Mouse (Mus musculus) kidney, adult 2 months (tissue): ENCODE results near the gene Litaf. TPM values are rescaled to one million over a fixed set of nuclear protein-coding genes. Genes with fewer than 3 reads are reported as not detected.
"Not testable (repeated sequence)": the region's sequence is repeated elsewhere in the genome, so short reads cannot be mapped to it uniquely, and the experiment has no call there.

Experiments
- DNase-seq: peaks from one replicate; pipeline ENCODE4 v3.0.0; 2021
- H3K27ac ChIP-seq: fragments of 200-500 bp; 2 replicates; pipeline ENCODE4 v1.5.1; 2012; ENCODE audit warnings: low read depth, low read length, control low read depth, inconsistent platforms; ENCODE audit not compliant: insufficient read depth
- H3K27me3 ChIP-seq: fragments of 200-500 bp; replicated peaks from 2 replicates; pipeline ENCODE4 v1.6.1; 2012; ENCODE audit warnings: mild to moderate bottlenecking, moderate library complexity, low read length, inconsistent platforms; ENCODE audit not compliant: control insufficient read depth, insufficient read depth
- H3K36me3 ChIP-seq: fragments of 200-500 bp; 2 replicates; pipeline ENCODE4 v1.6.1; 2012; ENCODE audit warnings: mild to moderate bottlenecking, moderate library complexity, low read length, inconsistent platforms; ENCODE audit not compliant: control insufficient read depth, insufficient read depth
- H3K4me1 ChIP-seq: fragments of 200-500 bp; 2 replicates; pipeline ENCODE4 v1.6.1; 2011; ENCODE audit warnings: low read length; ENCODE audit not compliant: control insufficient read depth, insufficient read depth
- H3K4me3 ChIP-seq: fragments of 200-500 bp; 2 replicates; pipeline ENCODE4 v1.5.1; 2011; ENCODE audit warnings: mild to moderate bottlenecking, low read depth, low read length, control low read depth; ENCODE audit not compliant: insufficient read depth
- CTCF ChIP-seq: fragments of 200-500 bp; conservative IDR thresholded peaks from 2 replicates; pipeline ENCODE4 v1.5.1; 2011; ENCODE audit warnings: low read depth, mild to moderate bottlenecking, control low read depth, low read length, moderate library complexity, mixed read lengths; ENCODE audit not compliant: insufficient read depth, insufficient read length
- POLR2A ChIP-seq: fragments of 200-500 bp; IDR thresholded peaks from one replicate; pipeline ENCODE4 v1.6.1; 2011; ENCODE audit warnings: low read depth, low read length, control low read depth
- WGBS: fragments of 180-500 bp; shearing (Covaris S2); methylation state at CpG from one replicate; pipeline ENCODE4 v1.1.7; 2018; 5-methylcytosine and 5-hydroxymethylcytosine counted together
- polyA plus RNA-seq: library from polyadenylated mRNA; depleted of rRNA; stranded (reverse); fragments of >200 nt; gene quantifications from 2 replicates; pipeline ENCODE4 v1.2.3, GENCODE M21; 2012

Litaf gene
- polyA plus RNA-seq, 1 experiment = 125 TPM

DNA sequence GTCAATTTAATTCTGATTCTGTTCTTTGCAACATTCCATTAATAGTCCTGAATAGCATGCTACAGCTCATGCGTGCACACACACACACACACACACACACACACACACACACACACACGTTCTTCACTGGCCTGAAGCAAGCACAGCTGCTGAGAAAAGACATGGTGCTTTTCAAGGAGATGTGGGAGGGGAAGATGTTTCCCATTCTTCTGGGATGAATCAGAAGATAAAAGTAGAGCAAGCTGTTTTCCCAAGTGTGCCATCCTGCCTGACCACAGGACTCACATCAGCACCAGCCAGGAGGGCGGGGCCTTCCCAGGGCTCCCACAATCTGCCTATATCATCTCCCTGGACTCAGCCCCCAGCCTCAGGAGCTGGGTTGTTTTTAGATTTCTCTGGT lies 41.1 kb downstream of the Litaf start:
- 74% methylated on average over 3 of the region's 3 CpGs for WGBS
- Histone ChIP-seq H3K27ac (no peak overlapping the region), H3K27me3 (no peaks in the 10 kb centered on the region), H3K4me3 (no peak overlapping the region), H3K4me1 (no peaks in the 10 kb centered on the region), H3K36me3 (no peaks in the 10 kb centered on the region)
- DNase-seq = no peak
- TF ChIP-seq POLR2A (no peak), CTCF (no peak)

DNA sequence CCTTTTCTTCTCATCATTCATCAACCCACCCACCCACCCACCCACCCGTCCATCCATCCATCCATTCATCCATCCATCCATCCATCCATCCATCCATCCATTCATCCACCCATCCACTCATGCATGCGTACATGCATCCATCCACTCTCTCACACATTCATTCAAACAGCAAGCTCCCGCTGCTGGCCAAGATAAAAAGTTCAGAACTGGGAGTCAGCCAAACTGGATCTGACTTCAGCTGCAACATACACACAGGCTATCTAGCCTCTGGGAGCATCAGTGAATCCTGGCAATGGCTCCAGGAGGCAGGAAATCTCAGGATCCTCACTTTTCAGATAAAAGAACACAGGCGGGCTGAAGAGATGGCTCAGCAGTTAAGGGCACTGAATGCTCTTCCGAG lies 42.3 kb downstream of the Litaf start:
- no peak for TF ChIP-seq CTCF
- Histone ChIP-seq H3K27me3 (no peaks in the 10 kb centered on the region), H3K4me1 (no peaks in the 10 kb centered on the region), H3K27ac (no peak overlapping the region), H3K4me3 (no peak overlapping the region), H3K36me3 (no peaks in the 10 kb centered on the region)
- no peak for DNase-seq
- WGBS = 81% methylated on average over 5 of the region's 5 CpGs

- H3K27ac ChIP-seq = no peak overlapping the region
- H3K27me3 ChIP-seq = no peaks in the 10 kb centered on the region
- DNase-seq = no peak
- TF ChIP-seq CTCF (no peak), POLR2A (no peak)
- no peaks in the 10 kb centered on the region for H3K4me1 ChIP-seq
- no peak overlapping the region for H3K4me3 ChIP-seq
- no peaks in the 10 kb centered on the region for H3K36me3 ChIP-seq
- 94% methylated on average over 4 of the region's 4 CpGs for WGBS
Observed at GRCm38 (mm10) chr16:11022113-11022489, 43.9 kb downstream of the Litaf start.

- DNase-seq = no peak
- WGBS = 73% methylated on average over 3 of the region's 3 CpGs
- TF ChIP-seq CTCF (no peak), POLR2A (no peak)
Observed at GRCm38 (mm10) chr16:11021403-11022112, 44.4 kb downstream of the Litaf start.

DNA sequence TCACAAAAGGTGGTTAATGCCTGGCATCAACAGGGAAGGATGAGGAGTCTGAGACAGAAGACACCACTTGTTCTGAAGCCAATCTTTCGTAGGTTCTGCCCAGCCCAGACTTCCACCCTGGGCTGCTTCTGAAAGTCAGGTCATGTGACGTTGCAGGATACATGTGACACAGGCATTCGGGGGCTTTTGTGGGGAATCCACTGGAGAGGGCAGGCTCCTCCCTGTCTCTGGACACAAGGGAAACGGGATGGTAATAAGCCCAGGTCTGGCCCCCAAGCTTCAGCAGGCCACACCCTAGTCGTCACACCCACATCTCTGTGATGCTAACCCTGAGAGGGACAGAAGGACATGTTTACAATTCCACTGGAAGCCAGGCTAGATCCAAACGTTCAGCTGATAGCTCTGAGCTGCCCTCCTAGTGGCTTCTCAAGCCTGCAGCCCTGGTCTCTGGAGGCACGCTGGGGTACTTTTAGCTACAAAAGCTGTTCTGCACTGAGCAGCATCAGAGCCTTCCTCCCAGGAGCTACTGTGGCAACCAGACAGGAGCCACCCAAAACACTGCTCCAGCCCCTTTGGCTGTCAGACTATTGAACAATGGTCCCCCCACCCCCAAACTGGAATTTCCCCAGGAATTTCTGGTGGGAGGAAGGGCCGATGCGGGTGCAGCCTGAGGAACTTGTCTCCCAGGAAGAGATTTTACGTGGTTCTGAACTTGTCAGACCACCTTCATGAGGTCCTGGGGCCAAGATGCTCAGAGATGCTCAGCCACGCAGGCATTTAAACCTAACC lies 48.0 kb downstream of the Litaf start:
- H3K4me3 ChIP-seq = no peak overlapping the region
- TF ChIP-seq CTCF (no peak), POLR2A (no peak)
- DNase-seq = no peak
- no peaks in the 10 kb centered on the region for H3K36me3 ChIP-seq
- 53% methylated on average over 11 of the region's 11 CpGs for WGBS
- H3K27ac ChIP-seq = no peak overlapping the region
- no peaks in the 10 kb centered on the region for H3K27me3 ChIP-seq
- no peaks in the 10 kb centered on the region for H3K4me1 ChIP-seq

More at GRCm38 (mm10) chr16:11021403-11022112, 44.4 kb downstream of the Litaf start:
- Histone ChIP-seq H3K4me1 (no peaks in the 10 kb centered on the region), H3K27me3 (no peaks in the 10 kb centered on the region), H3K27ac (no peak overlapping the region), H3K4me3 (no peak overlapping the region), H3K36me3 (no peaks in the 10 kb centered on the region)

DNA sequence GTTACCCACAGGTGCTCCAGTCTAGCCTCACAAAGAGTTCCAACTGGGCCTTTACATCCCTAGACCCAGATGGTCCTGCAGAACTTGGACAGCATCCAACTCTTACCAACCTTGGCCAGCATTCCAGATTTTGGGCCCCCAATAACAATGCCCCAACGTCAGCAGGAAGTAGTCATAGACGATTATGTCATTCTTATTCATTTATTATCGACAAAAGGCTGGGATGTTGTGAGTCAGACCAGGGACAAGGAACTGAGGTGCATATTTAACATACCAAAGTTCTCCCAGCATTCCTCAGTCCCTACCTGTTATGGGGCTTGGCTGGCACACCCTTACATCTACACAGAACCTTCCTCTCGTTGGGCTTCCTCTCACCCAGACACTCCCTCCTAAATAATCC lies 49.6 kb downstream of the Litaf start:
- 59% methylated on average over 4 of the region's 4 CpGs for WGBS
- TF ChIP-seq POLR2A = no peak
- Histone ChIP-seq H3K27me3 (no peaks in the 10 kb centered on the region), H3K4me1 (peaks cover 6% of the 10 kb centered on the region; the same call in 1 of the 2 replicates), H3K36me3 (no peaks in the 10 kb centered on the region), H3K4me3 (no peak overlapping the region), H3K27ac (no peak overlapping the region)
- peak; percentile 25 for DNase-seq

DNA sequence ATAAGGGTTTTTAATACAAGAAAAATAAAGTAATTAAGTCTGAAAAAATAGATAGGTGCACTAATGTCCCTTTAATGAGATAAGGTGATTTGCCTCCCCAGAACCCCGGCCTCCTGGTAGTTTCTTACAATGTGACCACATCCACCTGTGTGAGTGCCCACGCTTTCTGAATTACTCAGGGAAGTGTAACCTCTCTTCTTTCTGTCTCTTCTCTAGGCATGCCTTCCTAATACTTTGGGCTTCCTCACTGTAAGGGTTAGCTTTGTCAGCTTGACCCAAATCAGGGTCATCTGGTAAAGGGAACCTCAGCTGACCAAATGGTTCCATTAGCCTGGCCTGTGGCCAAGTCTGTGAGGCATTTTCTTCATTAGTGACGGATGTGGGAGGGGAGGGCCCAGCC lies 51.5 kb downstream of the Litaf start:
- TF ChIP-seq CTCF (no peak), POLR2A (no peak)
- WGBS = 75% methylated on average over 3 of the region's 3 CpGs
- Histone ChIP-seq H3K27me3 (no peaks in the 10 kb centered on the region), H3K4me1 (peaks cover 9% of the 10 kb centered on the region; the same call in 1 of the 2 replicates), H3K27ac (no peak overlapping the region), H3K4me3 (no peak overlapping the region), H3K36me3 (no peaks in the 10 kb centered on the region)
- no peak for DNase-seq

DNA sequence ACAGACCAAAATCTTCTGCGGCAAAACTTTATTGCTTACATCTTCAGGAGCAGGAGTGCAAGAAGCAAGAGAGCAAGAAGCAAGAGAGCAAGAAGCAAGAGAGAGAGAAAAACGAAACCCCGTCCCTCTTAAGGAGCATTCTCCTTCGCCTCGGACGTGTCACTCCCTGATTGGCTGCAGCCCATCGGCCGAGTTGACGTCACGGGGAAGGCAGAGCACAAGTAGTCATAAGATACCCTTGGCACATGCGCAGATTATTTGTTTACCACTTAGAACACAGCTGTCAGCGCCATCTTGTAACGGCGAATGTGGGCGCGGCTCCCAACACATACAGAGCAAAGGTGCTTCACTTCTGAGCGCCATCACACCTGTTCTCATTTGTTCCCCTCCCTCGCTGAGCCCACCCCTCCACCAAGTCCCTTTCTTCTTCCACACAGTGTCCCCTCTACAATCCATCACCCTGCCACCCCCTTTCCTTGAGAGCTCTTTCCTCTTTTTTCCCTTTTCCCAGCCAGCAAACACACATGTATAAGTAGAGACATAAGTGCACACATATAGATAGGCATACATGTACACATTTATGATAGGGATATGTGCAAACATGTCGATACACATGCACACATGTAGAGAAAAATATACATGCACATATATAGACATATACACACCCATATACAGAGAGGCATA lies 52.4 kb downstream of the Litaf start:
- not testable (repeated sequence) for H3K4me3 ChIP-seq, H3K27ac ChIP-seq, DNase-seq, H3K4me1 ChIP-seq, H3K27me3 ChIP-seq, H3K36me3 ChIP-seq
- 96% methylated on average over 14 of the region's 19 CpGs for WGBS
